Mouse (Mus musculus): ENCODE data around the gene Cntrob.
A peak's percentile ranks its signal among the peaks of the same experiment; 100 is the strongest.

The Cntrob gene

DNA sequence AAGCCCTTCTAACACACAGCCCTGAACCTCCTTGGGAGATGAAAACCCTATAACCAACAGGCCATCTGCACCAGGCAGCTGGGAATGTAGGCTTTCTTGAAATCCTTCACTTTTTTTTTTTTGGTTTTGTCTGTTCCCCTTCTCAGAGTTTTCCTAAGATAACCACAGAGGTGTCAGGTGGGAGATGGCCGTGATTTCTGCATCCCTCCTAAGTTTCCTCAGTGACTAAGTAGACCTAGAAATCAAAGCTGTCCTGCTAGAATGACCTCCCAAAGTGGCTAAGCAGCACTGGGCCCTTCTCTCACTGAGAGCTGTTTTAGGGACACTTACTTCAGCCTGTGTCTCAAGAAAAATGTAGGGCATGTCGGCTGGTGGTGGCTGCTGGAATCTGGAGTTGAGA is 25.8 kb downstream of the Cntrob start:
- no peak for DNase-seq

GRCm38 (mm10) chr11:69295286-69295685 is 28.3 kb downstream of the Cntrob start:
- no peak for DNase-seq

DNA sequence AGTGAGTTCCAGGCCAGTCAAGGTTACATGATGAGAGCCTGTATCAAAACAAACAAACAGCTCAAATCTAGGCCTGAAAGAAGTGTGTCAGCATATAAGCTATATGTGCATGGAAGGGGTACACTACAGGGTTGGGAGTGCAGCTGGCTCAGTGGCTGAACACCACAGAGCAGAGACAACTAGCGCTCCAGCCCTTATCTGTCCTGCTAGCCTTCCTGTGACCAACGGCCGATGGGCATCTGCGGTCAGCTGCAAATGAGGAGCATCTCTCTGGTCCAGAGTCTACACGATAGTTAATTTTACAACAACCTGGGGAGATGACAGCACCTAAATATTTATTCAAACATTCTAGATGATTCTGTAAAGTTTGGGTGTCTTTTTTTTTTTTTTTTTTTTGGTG is 32.5 kb downstream of the Cntrob start:
- no peak for DNase-seq

DNA sequence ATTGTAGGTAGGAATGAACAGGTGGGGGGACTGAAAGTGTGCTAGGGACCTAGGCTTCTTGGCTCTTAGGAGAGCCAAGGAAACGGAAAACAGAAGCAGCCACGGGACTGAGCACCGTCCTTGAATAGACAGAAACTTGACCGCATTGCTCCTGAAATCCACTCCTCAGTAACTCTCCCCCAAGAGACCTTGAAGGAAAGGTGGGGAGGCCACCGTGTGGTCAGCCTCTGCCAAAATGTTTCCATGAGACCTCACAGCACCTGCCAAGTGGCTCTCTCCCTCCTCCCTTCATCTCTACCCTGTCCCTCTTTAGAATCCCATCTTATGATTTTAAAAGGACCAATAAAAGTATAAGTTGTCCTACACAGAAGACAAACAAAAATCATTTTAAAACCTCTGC is 46.3 kb downstream of the Cntrob start:
- DNase-seq: no peak

DNA sequence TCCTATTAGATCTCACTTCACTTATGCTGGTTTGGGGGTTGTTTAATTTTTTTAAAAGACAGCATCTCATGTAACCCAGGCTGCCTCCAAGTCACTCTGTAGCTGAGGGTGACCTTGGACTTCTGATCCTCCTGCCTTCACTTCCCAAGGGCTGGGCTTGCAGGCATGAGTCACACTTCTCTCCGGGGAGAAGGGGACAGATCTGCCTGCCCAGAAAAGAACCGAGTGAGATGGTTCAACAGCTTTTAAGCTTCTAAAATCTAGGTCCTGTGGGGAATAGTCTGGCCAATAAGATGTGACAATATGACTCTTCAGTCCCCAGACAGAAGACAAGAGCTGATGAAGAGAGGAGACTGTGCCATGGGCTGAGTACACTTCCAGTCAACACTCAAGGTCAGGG is 47.5 kb downstream of the Cntrob start:
- DNase-seq: no peak

DNA sequence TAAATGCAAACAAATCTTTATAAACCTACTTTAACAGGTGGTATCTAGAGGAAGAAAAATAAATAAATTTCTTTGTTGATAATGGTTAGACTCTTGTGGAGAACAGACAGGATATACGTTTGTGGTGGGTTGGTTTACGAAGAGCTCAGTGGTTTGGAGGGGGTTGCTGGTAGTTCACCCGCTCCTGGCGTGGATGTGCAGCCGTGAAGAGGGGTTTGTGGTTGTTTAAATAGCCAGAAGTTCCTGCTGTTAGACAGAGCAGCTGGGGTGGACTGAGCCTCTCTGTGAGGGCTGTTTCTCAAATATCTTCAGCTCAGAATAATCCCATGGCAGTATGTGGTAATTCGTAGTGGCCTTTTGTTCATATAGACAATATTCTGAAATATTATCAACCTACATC is 47.9 kb downstream of the Cntrob start:
- DNase-seq: peak; percentile 27

DNA sequence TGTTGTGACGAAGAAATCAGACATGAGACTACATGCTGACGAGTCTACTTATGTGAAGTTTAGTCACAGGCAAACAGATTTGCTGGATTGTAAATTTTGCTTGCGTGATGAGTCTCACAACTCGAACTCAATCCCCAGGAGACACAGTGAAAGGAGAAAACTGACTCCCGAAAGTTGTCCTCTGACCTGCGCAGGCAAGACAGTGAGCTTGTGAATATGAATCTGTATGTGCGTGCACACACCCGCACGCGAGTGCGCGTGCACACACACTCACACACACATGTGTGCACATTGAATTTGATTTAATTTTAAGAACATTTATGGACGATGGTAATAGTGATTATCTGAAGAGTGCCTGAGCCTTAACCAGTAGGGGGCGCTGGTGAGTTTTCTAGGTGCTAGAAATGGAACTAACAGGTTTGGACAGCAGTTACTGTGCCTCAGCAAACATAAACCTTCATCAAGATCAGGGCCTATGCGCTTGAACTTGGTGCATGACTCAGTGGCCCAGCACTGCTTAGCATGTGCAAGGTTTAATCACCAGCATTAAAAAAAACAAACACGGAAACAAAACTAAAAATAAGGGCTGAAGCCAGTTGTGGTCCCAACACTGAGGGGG is 51.3 kb downstream of the Cntrob start:
- peak; percentile 80 for DNase-seq

GRCm38 (mm10) chr11:69269575-69269974 is 54.0 kb downstream of the Cntrob start:
- DNase-seq: peak; percentile 75

DNA sequence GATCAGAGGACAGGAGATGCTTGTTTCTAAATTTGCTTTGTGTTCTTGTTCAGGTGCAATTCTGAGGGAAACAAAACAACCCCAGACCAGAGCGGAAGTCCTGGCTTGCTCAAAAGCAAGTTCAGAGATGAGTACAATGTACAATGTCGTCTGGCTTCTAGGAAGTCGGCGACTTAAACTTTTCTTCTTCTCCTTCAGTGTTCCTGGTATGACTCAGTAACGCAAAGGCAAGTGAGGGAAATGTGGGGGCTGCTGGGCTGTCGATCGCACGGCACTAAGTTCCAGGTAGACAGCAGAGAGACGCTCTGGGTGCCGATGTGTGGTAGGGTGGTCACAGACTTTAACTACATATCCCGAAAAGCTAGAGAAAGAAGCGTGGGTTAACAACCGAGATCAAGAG is 55.5 kb downstream of the Cntrob start:
- no peak for DNase-seq

GRCm38 (mm10) chr11:69267341-69267740 is 56.2 kb downstream of the Cntrob start:
- peak; percentile 10 for DNase-seq

GRCm38 (mm10) chr11:69266253-69266652 is 57.3 kb downstream of the Cntrob start:
- DNase-seq: peak; percentile 85

DNA sequence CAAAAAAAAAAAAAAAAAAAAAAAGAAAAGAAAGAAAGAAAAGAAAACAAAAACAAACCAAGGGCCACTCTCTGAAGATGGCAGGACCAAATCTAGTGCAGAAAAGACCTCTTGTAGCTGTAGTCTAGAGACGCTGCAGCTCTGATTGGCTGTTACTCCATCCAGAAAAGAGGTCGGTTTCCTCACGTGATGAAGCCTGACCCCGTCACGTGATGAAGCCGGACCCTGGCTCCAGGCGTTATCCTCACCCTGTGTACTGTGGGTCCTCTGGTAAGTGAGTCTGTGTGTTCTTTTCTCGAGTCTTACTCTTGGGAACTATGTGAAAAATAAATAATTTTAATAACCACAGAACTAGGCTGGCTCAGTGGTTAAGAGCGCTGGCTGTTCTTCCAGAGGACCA is 58.2 kb downstream of the Cntrob start:
- DNase-seq: no peak

- DNase-seq: no peak
Observed at GRCm38 (mm10) chr11:69264276-69264675, 59.3 kb downstream of the Cntrob start.

GRCm38 (mm10) chr11:69260111-69260510 is 63.5 kb downstream of the Cntrob start:
- DNase-seq: no peak

- peak; percentile 67 for DNase-seq
Observed at GRCm38 (mm10) chr11:69258287-69258686, 65.3 kb downstream of the Cntrob start.

- DNase-seq: no peak
Observed at GRCm38 (mm10) chr11:69257807-69258206, 65.8 kb downstream of the Cntrob start.

- DNase-seq: no peak
Observed at GRCm38 (mm10) chr11:69257072-69257471, 66.5 kb downstream of the Cntrob start.

GRCm38 (mm10) chr11:69254808-69255207 is 68.8 kb downstream of the Cntrob start:
- no peak for DNase-seq

DNA sequence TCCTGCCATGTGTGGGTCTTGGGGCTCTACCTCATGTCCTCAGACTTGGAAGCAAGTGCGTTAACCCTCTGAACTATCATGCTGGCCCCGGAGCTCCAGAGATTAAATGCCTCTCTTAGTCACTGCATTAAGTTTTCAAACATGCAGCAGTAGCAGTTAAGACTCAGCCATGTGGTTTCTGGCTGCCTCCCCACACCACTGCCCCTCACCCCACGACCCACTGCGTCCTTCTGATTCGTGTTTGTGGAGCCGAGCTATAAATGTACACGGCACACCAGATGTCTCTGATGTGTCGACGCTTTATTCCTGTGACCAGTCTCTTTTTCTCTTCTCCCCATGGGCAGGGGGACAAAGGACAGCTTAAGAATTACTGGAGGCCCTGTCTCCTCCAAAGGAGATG is 70.4 kb downstream of the Cntrob start:
- no peak for DNase-seq

- DNase-seq: no peak
Observed at GRCm38 (mm10) chr11:69251953-69252352, 71.6 kb downstream of the Cntrob start.

GRCm38 (mm10) chr11:69251135-69251842 is 72.3 kb downstream of the Cntrob start:
- DNase-seq: peak; percentile 32

DNA sequence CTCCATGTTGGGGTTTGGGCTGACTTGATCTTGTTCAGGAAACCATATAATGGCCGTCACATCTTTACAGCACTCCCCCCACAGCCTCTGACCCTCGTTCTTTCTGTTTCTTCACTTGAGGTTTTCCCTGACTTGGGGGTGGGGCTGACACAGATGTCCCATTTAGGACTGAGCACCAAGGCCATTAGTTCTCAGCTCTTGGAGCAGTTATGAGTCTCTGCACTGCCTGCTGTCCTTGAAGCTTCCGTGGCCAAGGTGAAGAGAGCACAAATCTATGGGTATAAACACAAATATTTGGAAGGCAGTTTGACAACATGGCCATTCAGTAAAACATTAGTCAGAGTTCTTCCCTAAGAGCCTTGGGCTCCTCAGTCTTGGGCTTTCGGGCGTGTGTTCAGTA is 73.5 kb downstream of the Cntrob start:
- no peak for DNase-seq

Measured in thymus, postnatal 25 days (tissue).